Mouse (Mus musculus): ENCODE measurements around the gene Dusp9.

- TF ChIP-seq TCF12 (IDR thresholded peaks at IDR 0.05; ENCODE audit: insufficient read depth, poor library complexity, severe bottlenecking): no peak
- TF ChIP-seq POLR2A (IDR thresholded peaks at IDR 0.05; ENCODE audit: insufficient read length, low read depth): no peak
- TF ChIP-seq SRF (IDR thresholded peaks at IDR 0.05; ENCODE audit: control insufficient read depth, insufficient read length, low read depth): no peak
Measured at GRCm38 (mm10) chrX:73650869-73651268, 11.7 kb downstream of the Dusp9 start.
